Mouse (Mus musculus): ENCODE results near the gene Sipa1l2. TPM values are rescaled to one million over a fixed set of nuclear protein-coding genes. Genes with fewer than 3 reads are reported as not detected.

The Sipa1l2 gene
- polyA plus RNA-seq, 1 experiment from 2014 or later, result 10.0 TPM

DNA sequence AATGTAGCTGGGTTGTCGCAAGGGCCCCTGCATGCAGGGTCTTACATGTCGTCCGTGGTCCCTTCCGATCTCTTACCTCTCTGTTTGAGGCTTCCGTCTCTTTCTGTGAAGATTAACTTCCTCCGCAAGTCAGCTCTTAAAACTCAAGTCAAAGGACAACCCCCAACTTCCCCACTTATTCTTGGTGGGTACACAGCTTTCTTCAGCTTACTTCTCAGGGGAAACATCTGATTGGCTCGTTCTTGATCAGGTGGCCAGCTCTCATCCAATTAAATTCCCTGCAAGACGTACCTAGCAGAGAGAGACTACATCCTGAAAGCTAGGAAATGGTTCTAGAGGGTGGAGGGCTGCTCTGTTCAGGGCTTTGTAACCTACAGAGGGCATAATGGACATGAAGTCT, 178.3 kb downstream of the Sipa1l2 start:
- Histone ChIP-seq H3K27ac (replicated peaks; ENCODE audit: low read depth, low read length) (no peak overlapping the region), H3K4me3 (ENCODE audit: low read depth, low read length) (no peak overlapping the region), H3K27me3 (replicated peaks; ENCODE audit: control insufficient read depth, insufficient read depth, low read length) (no peaks in the 10 kb centered on the region), H3K9me3 (ENCODE audit: control insufficient read depth, low read length) (no peaks in the 10 kb centered on the region), H3K4me2 (ENCODE audit: low read depth, low read length) (no peak overlapping the region), H3K36me3 (ENCODE audit: control insufficient read depth, insufficient read depth, low read length) (no peaks in the 10 kb centered on the region), H3K9ac (ENCODE audit: low read depth, low read length) (no peak overlapping the region), H3K4me1 (ENCODE audit: control insufficient read depth, insufficient read depth, low read length) (peaks cover 5% of the 10 kb centered on the region)
- DNase-seq (ENCODE audit: low spot score) (no peak), ATAC-seq (ENCODE audit: low read depth) (no peak)
- 69% methylated on average over 8 of the region's 8 CpGs for WGBS

DNA sequence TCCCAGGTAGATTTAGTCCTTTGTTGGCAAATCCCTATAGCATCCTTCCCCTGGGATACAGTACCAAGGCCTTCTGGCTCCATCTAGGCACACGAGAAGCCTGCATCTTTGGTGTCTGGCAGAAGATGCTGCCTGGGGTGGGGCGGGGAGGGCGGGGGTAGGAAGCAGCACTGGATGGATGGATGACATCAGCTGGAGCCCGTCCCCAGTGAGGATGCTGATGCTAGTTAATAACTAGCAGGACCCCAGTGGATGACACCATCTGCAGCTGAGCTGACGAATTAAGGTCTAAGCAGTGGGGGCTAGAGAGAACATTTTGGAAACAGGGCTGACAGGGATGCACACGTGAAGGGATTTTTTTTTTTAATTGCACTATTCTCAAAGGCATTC, 179.1 kb downstream of the Sipa1l2 start:
- Histone ChIP-seq H3K27ac (replicated peaks; ENCODE audit: low read depth, low read length) (no peak overlapping the region), H3K36me3 (ENCODE audit: control insufficient read depth, insufficient read depth, low read length) (no peaks in the 10 kb centered on the region), H3K27me3 (replicated peaks; ENCODE audit: control insufficient read depth, insufficient read depth, low read length) (no peaks in the 10 kb centered on the region), H3K9ac (ENCODE audit: low read depth, low read length) (no peak overlapping the region), H3K4me3 (ENCODE audit: low read depth, low read length) (no peak overlapping the region), H3K9me3 (ENCODE audit: control insufficient read depth, low read length) (no peaks in the 10 kb centered on the region), H3K4me2 (ENCODE audit: low read depth, low read length) (no peak overlapping the region), H3K4me1 (ENCODE audit: control insufficient read depth, insufficient read depth, low read length) (peaks cover 13% of the 10 kb centered on the region)
- peak; percentile 45 for ATAC-seq (ENCODE audit: low read depth)
- 59% methylated on average over 6 of the region's 6 CpGs for WGBS
- no peak for DNase-seq (ENCODE audit: low spot score)

DNA sequence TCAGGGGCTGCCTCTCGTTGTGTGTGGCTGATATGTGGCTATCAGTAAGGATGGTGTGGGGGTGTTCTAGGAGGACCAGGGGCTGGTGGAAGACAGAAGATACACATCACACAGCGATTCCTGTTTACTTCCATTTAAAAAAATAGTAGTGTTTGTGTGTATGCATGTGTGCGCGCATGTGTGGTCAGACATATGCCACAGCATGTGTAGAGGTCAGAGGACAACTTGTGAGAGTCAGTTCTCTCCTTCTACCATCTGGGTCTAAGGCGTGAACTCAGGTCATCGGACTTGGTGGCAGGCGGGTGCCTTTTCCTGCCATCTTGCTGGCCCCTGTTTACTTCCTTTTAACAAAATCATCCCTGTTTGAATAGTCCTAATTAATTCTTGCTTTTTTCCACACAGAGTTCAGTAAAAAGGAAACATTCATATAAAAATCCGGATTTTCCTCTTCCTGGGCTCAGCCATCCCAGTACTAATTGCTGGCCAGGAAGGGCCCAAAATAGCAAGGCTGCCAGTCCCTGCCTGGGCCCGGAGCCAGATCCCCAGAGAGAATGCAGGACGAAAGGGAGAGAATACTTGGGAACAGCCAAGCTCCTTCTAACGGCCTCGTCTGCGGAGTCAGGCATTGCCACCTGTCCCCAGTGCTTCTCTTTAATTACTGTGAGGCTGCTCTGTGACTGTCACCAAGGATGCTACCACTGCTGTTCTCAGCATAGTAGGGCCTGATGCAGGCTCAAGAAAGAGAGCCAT, 179.7 kb downstream of the Sipa1l2 start:
- peaks cover 18% of the 10 kb centered on the region for H3K4me1 ChIP-seq (ENCODE audit: control insufficient read depth, insufficient read depth, low read length)
- ATAC-seq (ENCODE audit: low read depth) (peak; percentile 41), DNase-seq (ENCODE audit: low spot score) (peak; percentile 71)
- no peaks in the 10 kb centered on the region for H3K27me3 ChIP-seq (replicated peaks; ENCODE audit: control insufficient read depth, insufficient read depth, low read length)
- H3K36me3 ChIP-seq (ENCODE audit: control insufficient read depth, insufficient read depth, low read length), result no peaks in the 10 kb centered on the region
- H3K4me3 ChIP-seq (ENCODE audit: low read depth, low read length), result no peak overlapping the region
- no peak overlapping the region for H3K27ac ChIP-seq (replicated peaks; ENCODE audit: low read depth, low read length)
- WGBS, result 65% methylated on average over 13 of the region's 13 CpGs
- no peak overlapping the region for H3K4me2 ChIP-seq (ENCODE audit: low read depth, low read length)
- H3K9me3 ChIP-seq (ENCODE audit: control insufficient read depth, low read length), result no peaks in the 10 kb centered on the region
- H3K9ac ChIP-seq (ENCODE audit: low read depth, low read length), result no peak overlapping the region

DNA sequence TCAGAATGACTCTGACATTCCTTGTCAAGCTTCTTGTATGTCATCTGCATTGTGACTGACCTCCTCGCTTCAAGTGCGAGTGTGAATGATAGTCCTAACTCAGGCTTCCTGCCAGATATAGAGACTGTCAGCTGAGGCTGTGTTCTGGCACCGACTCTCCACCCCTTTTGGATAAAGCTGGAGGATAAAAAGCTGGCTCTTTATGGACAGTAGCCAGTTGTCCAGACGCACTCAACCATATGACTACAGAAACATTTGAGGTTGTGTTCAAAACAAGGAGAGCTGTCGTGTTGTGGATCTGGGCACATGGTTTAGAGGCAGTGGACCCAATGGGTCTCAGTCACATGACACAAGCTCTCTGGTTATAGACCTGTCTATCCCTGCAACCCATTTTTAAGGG, 180.3 kb downstream of the Sipa1l2 start:
- no peak overlapping the region for H3K4me2 ChIP-seq (ENCODE audit: low read depth, low read length)
- no peak overlapping the region for H3K9ac ChIP-seq (ENCODE audit: low read depth, low read length)
- peaks cover 18% of the 10 kb centered on the region for H3K4me1 ChIP-seq (ENCODE audit: control insufficient read depth, insufficient read depth, low read length)
- no peaks in the 10 kb centered on the region for H3K36me3 ChIP-seq (ENCODE audit: control insufficient read depth, insufficient read depth, low read length)
- no peak overlapping the region for H3K4me3 ChIP-seq (ENCODE audit: low read depth, low read length)
- DNase-seq (ENCODE audit: low spot score), result peak; percentile 66
- WGBS, result 51% methylated on average over 5 of the region's 5 CpGs
- ATAC-seq (ENCODE audit: low read depth), result no peak
- H3K27ac ChIP-seq (replicated peaks; ENCODE audit: low read depth, low read length), result no peak overlapping the region
- no peaks in the 10 kb centered on the region for H3K27me3 ChIP-seq (replicated peaks; ENCODE audit: control insufficient read depth, insufficient read depth, low read length)
- no peaks in the 10 kb centered on the region for H3K9me3 ChIP-seq (ENCODE audit: control insufficient read depth, low read length)

DNA sequence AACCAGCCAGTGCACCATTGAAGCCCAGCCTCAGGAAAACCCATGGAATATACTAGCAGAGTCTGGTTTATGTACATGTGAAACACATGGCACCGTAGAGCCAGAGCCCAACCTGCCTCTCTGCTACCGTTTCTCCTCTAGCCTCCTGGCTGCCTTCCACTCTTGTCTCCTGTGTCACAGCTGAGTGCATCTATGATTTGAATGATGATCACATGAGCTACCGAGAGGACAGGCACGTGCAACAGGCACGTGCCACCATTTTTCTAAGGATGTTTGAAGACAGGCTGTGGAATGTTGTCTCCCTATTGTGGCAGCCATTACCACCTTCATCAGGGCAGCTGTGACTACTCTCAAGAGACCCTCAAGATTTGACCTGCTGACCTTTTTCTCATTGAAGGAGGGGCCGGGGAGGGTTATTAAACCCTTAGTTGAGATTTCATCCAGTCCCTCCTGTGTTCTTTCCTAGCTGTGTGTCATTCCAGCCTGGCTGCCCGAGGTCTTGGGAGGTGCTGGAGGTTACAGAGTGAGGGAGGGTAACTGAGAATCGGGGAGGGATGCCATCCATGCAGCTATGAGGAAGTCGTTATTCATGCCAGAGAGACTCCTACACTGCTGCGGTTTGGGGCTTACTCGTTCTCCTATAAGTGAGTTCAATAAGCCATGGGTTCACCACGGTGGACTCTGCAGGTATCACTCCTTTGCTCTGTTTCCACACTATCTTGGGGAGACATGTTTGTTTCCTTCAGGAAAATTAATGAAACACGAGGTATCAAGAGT, 181.0 kb downstream of the Sipa1l2 start:
- peaks cover 18% of the 10 kb centered on the region for H3K4me1 ChIP-seq (ENCODE audit: control insufficient read depth, insufficient read depth, low read length)
- H3K9me3 ChIP-seq (ENCODE audit: control insufficient read depth, low read length), result no peaks in the 10 kb centered on the region
- no peak for DNase-seq (ENCODE audit: low spot score)
- WGBS, result 56% methylated on average over 13 of the region's 13 CpGs
- H3K9ac ChIP-seq (ENCODE audit: low read depth, low read length), result no peak overlapping the region
- no peaks in the 10 kb centered on the region for H3K27me3 ChIP-seq (replicated peaks; ENCODE audit: control insufficient read depth, insufficient read depth, low read length)
- no peak overlapping the region for H3K4me3 ChIP-seq (ENCODE audit: low read depth, low read length)
- ATAC-seq (ENCODE audit: low read depth), result no peak
- no peaks in the 10 kb centered on the region for H3K36me3 ChIP-seq (ENCODE audit: control insufficient read depth, insufficient read depth, low read length)
- no peak overlapping the region for H3K27ac ChIP-seq (replicated peaks; ENCODE audit: low read depth, low read length)
- H3K4me2 ChIP-seq (ENCODE audit: low read depth, low read length), result no peak overlapping the region

DNA sequence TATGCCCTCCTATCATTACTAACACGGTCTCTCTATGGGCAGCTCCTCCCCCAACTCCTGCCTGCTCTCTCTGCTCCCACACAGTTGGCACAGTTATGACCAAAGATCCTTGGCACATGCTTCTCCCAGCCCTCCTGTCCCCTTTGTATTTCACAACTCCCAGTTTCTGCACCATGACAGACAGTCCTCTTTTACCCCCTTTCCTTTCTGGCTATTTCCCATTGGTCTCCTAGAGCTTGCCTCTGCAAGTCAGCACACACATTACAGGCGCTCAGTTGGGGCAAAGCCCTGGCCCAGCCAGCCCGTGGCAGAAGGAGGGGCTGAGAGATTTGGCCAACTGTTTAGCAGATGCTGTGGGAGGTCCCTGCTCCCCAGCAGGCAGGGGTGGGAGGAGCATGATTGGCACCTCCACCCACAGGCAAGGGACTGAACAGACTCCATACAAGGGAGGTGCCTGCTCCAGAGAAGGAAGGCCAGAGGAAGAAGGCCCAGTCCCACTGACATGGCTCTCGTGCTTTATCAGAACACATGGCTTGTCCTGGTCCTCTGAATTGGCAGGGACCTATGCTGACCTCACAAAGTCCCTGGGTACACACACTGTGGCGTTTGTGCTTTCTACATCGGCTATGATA, 184.0 kb downstream of the Sipa1l2 start:
- Histone ChIP-seq H3K27ac (replicated peaks; ENCODE audit: low read depth, low read length) (peak overlapping the region; percentile 17; the same call in 1 of the 2 replicates), H3K9ac (ENCODE audit: low read depth, low read length) (no peak overlapping the region), H3K36me3 (ENCODE audit: control insufficient read depth, insufficient read depth, low read length) (no peaks in the 10 kb centered on the region), H3K27me3 (replicated peaks; ENCODE audit: control insufficient read depth, insufficient read depth, low read length) (no peaks in the 10 kb centered on the region; the same call in 1 of the 2 replicates), H3K4me3 (ENCODE audit: low read depth, low read length) (no peak overlapping the region), H3K4me1 (ENCODE audit: control insufficient read depth, insufficient read depth, low read length) (peaks cover 18% of the 10 kb centered on the region), H3K4me2 (ENCODE audit: low read depth, low read length) (no peak overlapping the region), H3K9me3 (ENCODE audit: control insufficient read depth, low read length) (no peaks in the 10 kb centered on the region)
- ATAC-seq (ENCODE audit: low read depth), result peak; percentile 87
- WGBS, result 21% methylated on average over 6 of the region's 6 CpGs
- DNase-seq (ENCODE audit: low spot score), result peak; percentile 92

DNA sequence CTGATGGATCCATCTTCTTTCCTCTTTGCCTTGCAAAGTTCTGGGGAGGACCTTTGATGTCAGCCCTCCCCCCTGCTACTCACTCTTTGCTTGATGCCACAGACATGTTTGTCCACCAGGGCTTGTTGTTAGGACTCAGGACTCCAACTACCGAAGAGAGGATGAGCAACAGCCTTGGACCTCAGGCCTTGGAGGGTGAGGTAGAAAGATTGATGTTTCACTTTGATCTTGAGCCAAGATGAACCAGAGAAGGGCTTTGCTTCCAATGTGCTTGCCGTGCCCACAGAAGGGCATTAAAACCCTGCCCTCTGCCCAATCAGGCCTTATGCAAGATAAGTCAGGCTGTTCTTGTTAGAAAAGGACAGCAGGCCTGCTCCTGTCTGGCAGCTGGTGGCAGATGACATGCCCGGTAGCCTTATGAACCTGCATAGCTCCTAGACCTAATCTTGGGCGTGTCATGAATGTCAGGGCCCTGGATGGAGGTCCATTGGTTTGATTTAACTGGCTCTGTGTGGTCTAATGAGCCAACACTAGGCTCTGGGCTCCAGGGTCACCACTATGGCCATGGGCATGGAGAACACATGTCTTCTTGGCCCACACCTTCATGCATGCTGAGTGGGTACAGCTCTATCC, 184.9 kb downstream of the Sipa1l2 start:
- Histone ChIP-seq H3K27me3 (replicated peaks; ENCODE audit: control insufficient read depth, insufficient read depth, low read length) (no peaks in the 10 kb centered on the region; the same call in 1 of the 2 replicates), H3K9me3 (ENCODE audit: control insufficient read depth, low read length) (no peaks in the 10 kb centered on the region)
- DNase-seq (ENCODE audit: low spot score), result no peak

DNA sequence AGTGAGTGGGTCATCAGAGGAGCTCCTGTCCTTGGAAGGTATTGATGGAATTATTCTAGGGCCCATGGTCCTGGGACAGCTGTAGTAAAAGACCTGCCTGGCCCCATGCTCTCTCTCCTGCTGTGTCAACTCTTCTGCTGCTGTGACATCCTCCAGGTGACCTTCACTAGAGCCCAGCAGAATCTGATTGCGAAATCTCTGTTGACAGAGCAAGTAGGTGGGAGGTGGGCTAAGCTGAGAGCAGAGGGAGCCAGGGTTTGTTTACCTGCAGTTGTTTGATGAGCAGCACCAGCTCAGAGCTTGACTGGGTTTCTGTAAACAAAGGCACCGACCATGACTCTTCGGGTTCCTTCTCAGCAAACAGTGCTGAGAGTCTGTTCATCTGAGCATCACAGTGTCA, 187.9 kb downstream of the Sipa1l2 start:
- H3K4me1 ChIP-seq (ENCODE audit: control insufficient read depth, insufficient read depth, low read length), result peaks cover 15% of the 10 kb centered on the region
- 63% methylated on average over 3 of the region's 3 CpGs for WGBS
- H3K4me3 ChIP-seq (ENCODE audit: low read depth, low read length), result no peak overlapping the region
- H3K27ac ChIP-seq (replicated peaks; ENCODE audit: low read depth, low read length), result no peak overlapping the region
- H3K9me3 ChIP-seq (ENCODE audit: control insufficient read depth, low read length), result no peaks in the 10 kb centered on the region
- no peak overlapping the region for H3K9ac ChIP-seq (ENCODE audit: low read depth, low read length)
- no peaks in the 10 kb centered on the region; the same call in 1 of the 2 replicates for H3K27me3 ChIP-seq (replicated peaks; ENCODE audit: control insufficient read depth, insufficient read depth, low read length)
- ATAC-seq (ENCODE audit: low read depth) (no peak), DNase-seq (ENCODE audit: low spot score) (no peak)
- H3K4me2 ChIP-seq (ENCODE audit: low read depth, low read length), result no peak overlapping the region
- no peaks in the 10 kb centered on the region for H3K36me3 ChIP-seq (ENCODE audit: control insufficient read depth, insufficient read depth, low read length)

More for the DNA sequence above, 184.9 kb downstream of the Sipa1l2 start:
- Histone ChIP-seq H3K4me1 (ENCODE audit: control insufficient read depth, insufficient read depth, low read length) (peaks cover 15% of the 10 kb centered on the region), H3K36me3 (ENCODE audit: control insufficient read depth, insufficient read depth, low read length) (no peaks in the 10 kb centered on the region), H3K4me2 (ENCODE audit: low read depth, low read length) (no peak overlapping the region), H3K9ac (ENCODE audit: low read depth, low read length) (no peak overlapping the region), H3K27ac (replicated peaks; ENCODE audit: low read depth, low read length) (no peak overlapping the region), H3K4me3 (ENCODE audit: low read depth, low read length) (no peak overlapping the region)
- 93% methylated on average over 4 of the region's 4 CpGs for WGBS
- no peak for ATAC-seq (ENCODE audit: low read depth)

All from embryonic facial prominence, embryonic 14.5 days (tissue).